In genomic region chr11:108935128-108935868, GRCm38 (mm10) we compare ENCODE assay signal across 8 mouse cellular contexts. TPM values are rescaled to one million over a fixed set of nuclear protein-coding genes. Genes with fewer than 3 reads are reported as not detected.
DNase-seq lines count a peak whose midpoint lies in the region; ATAC-seq and TF ChIP-seq lines count a peak whose summit lies in the region.

No protein-coding gene starts in this region.

- ATAC-seq in forebrain, embryonic 13.5 days = peak; percentile 86
- ATAC-seq in limb, embryonic 13.5 days (ENCODE audit: low FRiP score, low read depth) = peak; percentile 38; the same call in 1 of the 2 replicates
- no peak for ATAC-seq in kidney, embryonic 16.5 days (ENCODE audit: low FRiP score, low TSS enrichment)

- no peaks in the 10 kb centered on the region for H3K27me3 ChIP-seq in E14TG2a.4 (ENCODE audit: insufficient read depth, low read length)
- no peaks in the 10 kb centered on the region for H3K27me3 ChIP-seq in forebrain, embryonic 13.5 days
- H3K27me3 ChIP-seq in limb, embryonic 13.5 days = no peaks in the 10 kb centered on the region
- H3K27me3 ChIP-seq in kidney, embryonic 16.5 days (ENCODE audit: insufficient read depth, low read length) = no peaks in the 10 kb centered on the region

- peak overlapping the region; percentile 41 for H3K4me2 ChIP-seq in forebrain, embryonic 13.5 days
- peak overlapping the region; percentile 39 for H3K4me2 ChIP-seq in limb, embryonic 13.5 days (replicated peaks)
- H3K4me2 ChIP-seq in kidney, embryonic 16.5 days (replicated peaks; ENCODE audit: low read depth, low read length) = no peak overlapping the region

- 6% methylated on average over 18 of the region's 18 CpGs for WGBS in forebrain, embryonic 13.5 days
- WGBS in limb, embryonic 13.5 days = 20% methylated on average over 18 of the region's 18 CpGs
- WGBS in kidney, embryonic 16.5 days = 55% methylated on average over 18 of the region's 18 CpGs

- H3K9ac ChIP-seq in forebrain, embryonic 13.5 days = peak overlapping the region; percentile 51
- H3K9ac ChIP-seq in limb, embryonic 13.5 days = peak overlapping the region; percentile 51
- H3K9ac ChIP-seq in kidney, embryonic 16.5 days (replicated peaks; ENCODE audit: low read length) = no peak overlapping the region

- peak overlapping the region; percentile 85 for H3K27ac ChIP-seq in forebrain, embryonic 13.5 days
- peak overlapping the region; percentile 70 for H3K27ac ChIP-seq in limb, embryonic 13.5 days
- no peak overlapping the region for H3K27ac ChIP-seq in kidney, embryonic 16.5 days (ENCODE audit: low read length)

- peak; percentile 9 for DNase-seq in adrenal gland, adult 2 months
- DNase-seq in adrenal gland, postnatal 14 days = no peak
- DNase-seq in right cerebral cortex, adult 18-20 months = no peak
- DNase-seq in Muller cell, postnatal 12 days (ENCODE audit: inconsistent ontology term) = no peak

- peaks cover 63% of the 10 kb centered on the region for H3K36me3 ChIP-seq in E14TG2a.4 (ENCODE audit: insufficient read depth, low read length)
- peaks cover 64% of the 10 kb centered on the region for H3K36me3 ChIP-seq in forebrain, embryonic 13.5 days (ENCODE audit: poor library complexity, severe bottlenecking)
- H3K36me3 ChIP-seq in limb, embryonic 13.5 days = peaks cover 78% of the 10 kb centered on the region
- peaks cover 44% of the 10 kb centered on the region for H3K36me3 ChIP-seq in kidney, embryonic 16.5 days (ENCODE audit: insufficient read depth, low read length)

- H3K4me1 ChIP-seq in E14TG2a.4 (replicated peaks; ENCODE audit: low read depth, low read length) = peaks cover 56% of the 10 kb centered on the region
- H3K4me1 ChIP-seq in forebrain, embryonic 13.5 days = peaks cover 71% of the 10 kb centered on the region
- H3K4me1 ChIP-seq in limb, embryonic 13.5 days = peaks cover 78% of the 10 kb centered on the region
- peaks cover 16% of the 10 kb centered on the region for H3K4me1 ChIP-seq in kidney, embryonic 16.5 days (ENCODE audit: insufficient read depth, low read length)

- TF ChIP-seq CTCF in E14TG2a.4 (conservative IDR thresholded peaks at IDR 0.05; ENCODE audit: low read length) = no peak

- H3K4me3 ChIP-seq in E14TG2a.4 (replicated peaks; ENCODE audit: low read length) = 0 out of 2 replicates have a peak overlapping the region, but pooled peaks have one; percentile 17
- no peak overlapping the region for H3K4me3 ChIP-seq in forebrain, embryonic 13.5 days
- no peak overlapping the region for H3K4me3 ChIP-seq in limb, embryonic 13.5 days
- no peak overlapping the region for H3K4me3 ChIP-seq in kidney, embryonic 16.5 days (ENCODE audit: low read length)

- H3K9me3 ChIP-seq in E14TG2a.4 (ENCODE audit: low read length) = peaks cover 6% of the 10 kb centered on the region; the same call in 1 of the 2 replicates
- no peaks in the 10 kb centered on the region for H3K9me3 ChIP-seq in forebrain, embryonic 13.5 days (replicated peaks)
- 0 out of 2 replicates have a peak, but pooled peaks cover 4% of the 10 kb centered on the region for H3K9me3 ChIP-seq in limb, embryonic 13.5 days
- no peaks in the 10 kb centered on the region for H3K9me3 ChIP-seq in kidney, embryonic 16.5 days (ENCODE audit: low read length)

RNA-seq across cellular contexts. Expression of gene Axin2, which starts 15.1 kb away (rescaled TPM):
- 10 to 100 TPM; 28.6 to 47.1 TPM for total RNA-seq in adrenal gland, adult 2 months (2021)
- 25.7 and 31.4 TPM in 2 replicates for polyA plus RNA-seq in adrenal gland, adult 2 months (2012; rRNA removed)
- 31.7 and 43.0 TPM in 2 replicates for total RNA-seq in adrenal gland, postnatal 14 days (2021)
- 9.6 and 11.4 TPM in 2 replicates for polyA plus RNA-seq in forebrain, embryonic 13.5 days (2015; fragmentation: Nextera tagmentation; extraction: Ambion mirVana)
- polyA plus RNA-seq in limb, embryonic 13.5 days (2015; fragmentation: Nextera tagmentation; extraction: Ambion mirVana) = 18.1 and 19.7 TPM in 2 replicates
- 4.7 and 5.7 TPM in 2 replicates for polyA plus RNA-seq in kidney, embryonic 16.5 days (2015; fragmentation: Nextera tagmentation; extraction: Ambion mirVana)
